Mouse (Mus musculus): ENCODE data around the gene Gpsm3.

The Gpsm3 gene

GRCm38 (mm10) chr17:34603375-34604060 lies 13.9 kb downstream of the Gpsm3 start, which contains the start of gene Rnf5:
Rnf5 (minus strand) TSS chr17:34603690.
- peak; percentile 100 for DNase-seq (ENCODE audit: low read depth)

DNA sequence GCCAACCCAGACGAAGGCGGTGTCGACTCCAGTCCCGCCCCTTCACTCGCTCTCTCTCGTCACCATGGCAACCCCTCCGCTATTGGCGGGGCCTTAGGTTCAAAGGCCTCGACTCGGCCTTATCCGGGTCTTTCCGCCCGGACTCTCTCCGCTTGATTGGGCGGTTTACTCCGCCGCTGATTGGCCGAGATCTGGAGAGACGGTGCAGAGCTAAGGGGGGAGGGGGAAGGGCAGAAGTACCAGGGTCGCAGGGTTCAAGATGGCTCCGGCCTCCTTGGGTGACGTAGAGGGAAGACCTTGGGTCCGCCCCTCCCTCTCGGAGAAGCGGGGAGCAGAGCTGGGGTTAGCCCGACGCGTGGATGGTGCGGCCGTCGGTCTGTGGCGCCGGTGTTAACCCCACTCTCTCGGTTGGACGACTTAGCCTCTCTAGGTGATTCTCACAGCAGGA lies 14.5 kb downstream of the Gpsm3 start, which contains the start of gene Agpat1:
Gene Agpat1 (plus strand): TSS at position 202 of the 448 bp plus-strand sequence.
- peak; percentile 100 for DNase-seq (ENCODE audit: low read depth)

DNA sequence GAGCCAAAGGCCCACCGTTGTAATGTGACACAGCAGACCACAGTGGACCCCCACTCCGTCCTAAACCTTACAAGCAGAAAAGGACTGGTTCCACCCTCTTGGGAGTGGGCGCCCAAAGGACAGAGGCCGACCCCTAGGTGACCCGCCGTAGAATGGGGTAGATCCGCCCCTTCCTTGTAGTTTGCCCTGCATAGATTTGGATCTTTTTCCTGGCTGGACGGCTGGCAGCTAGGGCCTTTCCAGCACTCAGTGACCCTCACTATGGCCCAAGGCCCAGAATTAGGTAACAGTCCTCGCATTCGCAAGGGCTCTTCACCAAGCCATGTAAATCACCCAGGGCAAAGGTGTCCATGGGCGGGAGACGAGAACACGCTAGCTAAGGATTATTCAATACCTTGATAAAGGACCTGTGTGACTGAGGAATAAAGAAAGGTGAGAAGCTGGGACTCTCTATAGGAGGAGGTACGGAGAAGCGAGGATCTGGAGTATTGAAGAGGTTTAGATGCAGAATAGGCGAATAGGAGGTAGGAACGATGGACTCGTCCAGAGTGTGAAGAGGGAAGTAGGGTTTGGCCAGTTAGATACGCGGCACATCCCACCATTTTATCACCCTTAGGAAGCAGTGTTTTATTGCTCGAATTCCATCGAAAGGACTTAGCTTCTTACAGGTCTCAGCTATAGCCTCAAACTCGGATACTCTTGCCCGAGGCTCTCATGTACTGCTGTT lies 15.1 kb downstream of the Gpsm3 start:
- peak; percentile 60 for DNase-seq (ENCODE audit: low read depth)

DNA sequence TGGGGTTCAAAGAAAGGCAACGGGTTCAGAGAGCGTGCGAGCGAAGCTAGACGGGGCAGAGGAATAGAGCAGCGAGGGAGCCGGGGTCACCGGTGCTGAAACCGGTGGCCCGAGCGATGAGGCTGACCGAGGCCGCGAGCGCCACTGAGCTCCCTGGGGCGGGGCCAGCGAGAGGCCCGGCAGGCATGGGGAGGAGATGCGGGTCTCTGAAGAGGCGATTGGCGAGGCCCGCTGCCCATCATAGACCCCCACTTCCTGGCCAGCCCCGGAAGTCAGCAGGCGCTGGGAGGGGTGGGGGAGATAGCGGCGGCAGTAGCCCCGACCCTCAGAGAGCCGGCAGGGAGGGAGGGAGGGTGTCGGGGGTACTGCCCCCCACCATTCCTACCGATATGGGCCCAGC lies 16.0 kb downstream of the Gpsm3 start:
- peak; percentile 98 for DNase-seq (ENCODE audit: low read depth)

- DNase-seq (ENCODE audit: low read depth) = peak; percentile 26
Observed at GRCm38 (mm10) chr17:34606186-34607039, 16.8 kb downstream of the Gpsm3 start.

DNA sequence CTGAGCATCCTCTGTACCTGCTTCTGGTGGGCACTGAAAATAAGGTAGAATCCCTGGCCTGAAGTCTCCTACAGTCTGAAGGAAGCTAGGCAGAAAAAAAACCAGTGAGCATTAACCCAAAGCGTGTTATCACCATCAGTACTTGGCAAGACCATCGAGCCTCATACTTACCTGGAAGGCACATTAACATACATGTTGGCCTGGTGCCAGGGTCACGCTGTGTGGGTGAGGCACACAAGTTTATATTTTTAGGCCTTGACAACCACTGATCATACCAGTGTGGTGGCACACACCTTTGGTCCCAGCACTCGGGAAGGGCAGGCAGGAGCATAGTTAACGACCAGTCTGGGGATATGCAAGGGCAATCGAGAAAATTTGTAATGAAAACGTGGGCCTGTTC lies 18.4 kb downstream of the Gpsm3 start:
- DNase-seq (ENCODE audit: low read depth) = no peak

GRCm38 (mm10) chr17:34611050-34611449 lies 21.4 kb downstream of the Gpsm3 start:
- no peak for DNase-seq (ENCODE audit: low read depth)

DNA sequence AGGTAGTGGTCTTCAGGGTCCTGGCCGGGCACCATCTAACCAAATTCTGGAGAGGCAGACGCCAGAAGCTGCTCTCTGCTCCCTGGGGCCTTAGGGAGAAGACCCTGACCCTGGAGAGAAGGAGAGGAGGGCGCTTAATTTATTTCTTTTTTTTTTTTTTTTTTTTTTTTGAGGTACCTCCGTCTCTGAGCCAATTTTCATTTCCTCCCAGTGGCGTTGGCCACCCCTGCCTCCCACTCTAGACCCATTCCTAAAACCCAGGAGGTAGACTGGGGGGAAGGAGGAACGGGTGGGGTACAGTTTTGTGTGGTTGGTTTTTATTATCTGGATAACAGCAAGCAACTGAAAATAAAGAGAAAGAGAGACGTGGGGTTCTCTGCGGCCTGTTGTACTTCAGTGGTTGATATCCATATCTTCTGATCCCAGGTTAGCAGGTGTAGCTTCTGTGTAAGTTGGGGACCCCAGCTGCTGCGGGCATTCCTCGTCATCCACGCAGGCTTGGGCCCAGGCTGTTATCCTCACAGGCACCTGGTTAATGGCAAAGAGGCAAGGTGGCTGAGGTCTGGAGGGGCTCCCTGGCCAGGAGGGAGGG lies 23.5 kb downstream of the Gpsm3 start:
- DNase-seq (ENCODE audit: low read depth) = no peak

GRCm38 (mm10) chr17:34613830-34614229 lies 24.2 kb downstream of the Gpsm3 start:
- no peak for DNase-seq (ENCODE audit: low read depth)

GRCm38 (mm10) chr17:34615871-34616270 lies 26.3 kb downstream of the Gpsm3 start, which contains the start of gene Egfl8:
Egfl8 (minus strand) TSS chr17:34615971.
- DNase-seq (ENCODE audit: low read depth) = no peak

- DNase-seq (ENCODE audit: low read depth) = peak; percentile 90
Observed at GRCm38 (mm10) chr17:34618999-34619398, 29.4 kb downstream of the Gpsm3 start.

GRCm38 (mm10) chr17:34621006-34621405 lies 31.4 kb downstream of the Gpsm3 start:
- DNase-seq (ENCODE audit: low read depth) = no peak

DNA sequence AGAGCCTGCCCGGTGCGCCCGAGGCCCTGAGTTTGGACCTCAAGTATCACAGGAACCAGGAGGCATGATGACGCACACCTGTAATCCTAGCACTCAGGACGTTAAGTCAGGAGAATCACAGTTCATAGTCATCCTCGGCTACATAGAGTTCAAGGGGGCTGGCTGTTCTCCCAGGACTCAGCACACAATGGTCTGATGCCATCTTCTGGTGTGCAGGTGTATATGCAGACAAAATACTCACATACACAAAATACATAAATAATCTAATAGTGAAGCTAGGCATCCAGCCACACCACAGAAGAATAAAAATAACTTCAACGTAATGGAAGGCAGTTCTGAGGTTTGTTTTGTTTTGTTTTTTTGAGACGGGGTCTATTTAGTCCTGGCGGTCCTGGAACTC lies 33.6 kb downstream of the Gpsm3 start:
- DNase-seq (ENCODE audit: low read depth) = no peak

DNA sequence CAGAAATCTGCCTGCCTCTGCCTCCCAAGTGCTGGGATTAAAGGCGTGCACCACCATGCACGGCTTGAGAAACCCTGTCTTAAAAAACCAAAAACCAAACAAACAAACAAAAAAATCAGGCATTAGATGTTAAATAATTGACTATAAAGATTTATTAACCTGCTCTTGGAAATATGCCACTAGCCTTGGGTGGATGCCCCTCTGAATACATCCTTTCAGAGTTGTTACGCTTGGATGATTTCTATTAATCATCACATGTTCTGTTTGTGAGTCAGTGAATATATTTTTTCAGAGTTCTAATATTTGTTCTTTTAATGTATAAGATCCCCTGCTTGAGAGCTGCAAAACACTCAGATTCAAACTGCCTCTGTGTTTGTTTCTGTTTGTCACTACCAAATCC lies 35.4 kb downstream of the Gpsm3 start:
- DNase-seq (ENCODE audit: low read depth) = peak; percentile 34

DNA sequence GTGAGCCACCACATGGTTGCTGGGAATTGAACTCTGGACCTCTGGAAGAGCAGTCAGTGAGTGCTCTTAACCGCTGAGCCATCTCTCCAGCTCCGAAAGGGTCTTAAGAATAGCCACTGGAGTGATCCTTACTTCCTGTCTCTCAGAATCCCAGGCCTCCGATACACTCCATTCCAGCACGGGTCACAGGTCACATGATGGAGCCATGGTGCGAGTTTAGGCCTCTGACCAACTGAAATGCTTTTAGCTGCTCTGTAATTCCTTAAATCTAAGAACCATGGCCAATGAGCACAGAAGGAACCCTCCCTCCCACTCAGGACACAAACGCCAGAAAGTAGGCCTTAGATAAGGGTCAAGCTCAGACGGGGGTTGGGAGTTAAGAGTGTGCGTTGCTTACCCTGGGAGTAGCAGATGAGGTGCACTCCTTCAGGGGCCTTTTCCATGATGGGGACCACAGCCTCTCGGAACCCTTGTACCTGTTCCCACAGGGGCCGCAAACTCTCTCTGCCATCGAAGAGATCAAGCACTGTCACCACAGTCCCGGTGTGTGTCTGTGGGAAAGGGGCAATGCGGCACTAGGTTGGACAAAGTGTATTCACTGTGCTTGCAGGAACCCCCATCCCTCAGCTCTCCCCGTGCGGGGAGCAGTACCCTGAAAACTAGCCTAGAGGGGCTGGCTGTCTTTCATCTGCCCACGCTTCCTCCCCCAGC lies 36.6 kb downstream of the Gpsm3 start:
- DNase-seq (ENCODE audit: low read depth) = no peak

DNA sequence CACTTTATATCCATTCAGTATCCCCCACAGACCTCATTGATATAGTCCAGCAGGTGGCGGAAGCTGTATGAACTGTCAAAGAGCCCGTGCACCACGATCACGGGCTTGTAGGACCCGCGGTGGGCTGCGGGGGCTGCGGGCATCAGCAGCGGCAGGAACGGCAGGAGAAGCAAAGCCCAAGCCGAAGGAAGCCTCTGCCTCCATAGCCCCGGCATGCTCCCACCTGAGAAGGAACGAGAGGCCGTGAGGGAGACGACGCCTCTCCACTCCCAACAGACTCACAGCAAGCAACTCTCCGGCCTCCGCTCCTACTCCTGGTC lies 37.1 kb downstream of the Gpsm3 start:
- peak; percentile 80 for DNase-seq (ENCODE audit: low read depth)

DNA sequence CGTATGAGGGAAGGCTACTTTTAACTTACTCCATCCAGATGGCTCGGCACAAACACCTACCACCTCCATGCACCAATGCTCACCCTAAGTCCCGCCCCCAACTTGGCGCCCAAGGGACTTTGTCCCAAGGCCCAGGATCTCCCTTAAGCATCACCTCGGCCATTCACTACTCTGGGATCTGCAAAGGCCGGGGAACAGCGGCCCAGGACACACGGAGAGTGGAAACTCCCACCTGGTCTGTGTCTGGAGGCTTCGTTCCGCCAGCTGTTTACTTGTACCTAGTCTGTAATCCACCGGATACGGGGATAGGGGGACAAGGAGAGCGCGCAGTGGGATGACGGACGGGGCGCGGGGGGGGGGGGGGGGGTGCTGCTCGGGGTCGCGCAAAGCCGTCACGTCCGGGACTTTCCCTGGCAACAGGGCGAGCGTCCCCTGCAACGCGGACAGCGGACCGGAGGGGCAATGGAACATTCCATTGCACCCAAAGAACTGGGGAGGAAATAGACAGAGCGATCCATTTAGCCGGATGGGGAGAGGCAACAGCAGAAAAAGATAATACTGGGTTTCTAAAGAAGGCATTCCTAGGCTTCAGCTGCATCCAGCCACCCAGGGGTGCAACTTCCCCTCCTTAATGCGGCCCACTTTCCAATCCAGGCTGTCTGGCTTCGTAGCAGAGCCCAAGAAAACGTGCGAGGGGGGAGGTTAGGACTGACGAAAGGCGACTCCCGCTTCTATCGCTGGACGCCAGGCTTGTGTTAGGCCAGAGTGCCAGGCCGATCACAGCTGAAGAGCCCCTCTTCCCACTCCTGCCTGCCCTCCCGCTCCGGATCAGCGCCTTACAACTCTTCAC lies 37.7 kb downstream of the Gpsm3 start:
- peak; percentile 96 for DNase-seq (ENCODE audit: low read depth)

- DNase-seq (ENCODE audit: low read depth) = peak; percentile 48
Observed at GRCm38 (mm10) chr17:34627943-34628643, 38.5 kb downstream of the Gpsm3 start, which contains the start of gene Ppt2. Ppt2 (minus strand) TSS chr17:34628510.

- DNase-seq (ENCODE audit: low read depth) = no peak
Observed at GRCm38 (mm10) chr17:34628644-34628967, 39.0 kb downstream of the Gpsm3 start.

GRCm38 (mm10) chr17:34629221-34629751 lies 39.7 kb downstream of the Gpsm3 start, which contains the start of gene Prrt1:
Prrt1 (plus strand) TSS chr17:34629533.
- DNase-seq (ENCODE audit: low read depth) = peak; percentile 38

Data from NIH3T3 (cell line).